In the genomic region with DNA sequence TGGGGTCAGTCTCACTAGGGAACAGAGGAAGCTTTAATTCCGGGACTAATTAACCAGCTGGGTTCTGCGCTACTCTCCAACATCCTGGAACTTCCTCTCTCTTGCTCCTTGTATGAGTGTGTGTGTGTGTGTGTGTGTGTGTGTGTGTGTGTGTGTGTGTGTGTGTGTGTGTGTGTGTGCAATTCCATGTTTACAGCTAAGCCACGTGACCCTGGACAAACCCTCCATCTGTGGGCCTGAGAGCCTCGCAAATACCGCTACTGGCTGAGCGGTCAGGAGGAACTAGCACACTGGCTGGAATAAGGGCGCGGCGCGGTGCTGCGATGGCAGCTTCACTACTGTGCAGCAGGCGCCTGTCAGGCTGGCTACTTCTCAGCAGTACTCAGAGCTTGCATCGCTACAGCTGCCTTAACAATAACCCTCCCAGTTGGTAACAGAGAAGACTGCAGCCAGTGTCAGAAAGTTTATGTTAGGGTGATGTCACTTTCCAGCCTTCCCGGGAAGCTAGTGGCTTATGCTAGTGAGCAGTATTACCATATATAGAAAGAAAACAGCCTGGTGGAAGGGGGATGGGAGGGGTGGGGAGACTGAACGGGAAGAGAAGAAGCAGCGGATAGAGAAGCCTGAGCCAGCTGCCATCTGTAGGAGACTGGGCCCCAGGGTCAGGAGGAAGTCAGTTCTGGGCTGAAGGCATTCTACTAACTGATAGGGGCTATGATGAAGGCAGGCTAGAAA, we compare ENCODE assay signal across 8 mouse cellular contexts. TPM values are rescaled to one million over a fixed set of nuclear protein-coding genes. Genes with fewer than 3 reads are reported as not detected.
DNase-seq lines count a peak whose midpoint lies in the region; ATAC-seq lines count a peak whose summit lies in the region.

No protein-coding gene starts in this region.

- H3K4me1 ChIP-seq in hindbrain, embryonic 13.5 days (replicated peaks), result peaks cover 11% of the 10 kb centered on the region

- no peaks in the 10 kb centered on the region for H3K9me3 ChIP-seq in hindbrain, embryonic 13.5 days

- DNase-seq in Muller cell, postnatal 12 days (ENCODE audit: inconsistent ontology term), result peak; percentile 91
- peak; percentile 22 for DNase-seq in cerebellum, adult 9-10 months
- peak; percentile 16 to 22 for DNase-seq in frontal cortex, postnatal 25 days (ENCODE audit: low spot score in 2 of 2)
- peak; percentile 35 to 43 for DNase-seq in layer of hippocampus, postnatal 25 days (ENCODE audit: extremely low spot score in 1 of 2, low spot score in 1 of 2)
- peak; percentile 79 for DNase-seq in lung, postnatal 14 days
- DNase-seq in ovary, postnatal 14 days (ENCODE audit: low spot score), result peak; percentile 45
- peak; percentile 44 to 54 for DNase-seq in thymus, postnatal 36 days

- peak overlapping the region; percentile 60 for H3K4me2 ChIP-seq in hindbrain, embryonic 13.5 days

- peak overlapping the region; percentile 78 for H3K27ac ChIP-seq in hindbrain, embryonic 13.5 days

- 3% methylated on average over 16 of the region's 16 CpGs for WGBS in hindbrain, embryonic 13.5 days

- no peaks in the 10 kb centered on the region for H3K27me3 ChIP-seq in hindbrain, embryonic 13.5 days

- no peaks in the 10 kb centered on the region for H3K36me3 ChIP-seq in hindbrain, embryonic 13.5 days

- peak overlapping the region; percentile 64 for H3K9ac ChIP-seq in hindbrain, embryonic 13.5 days

- peak; percentile 88 for ATAC-seq in hindbrain, embryonic 13.5 days (ENCODE audit: low FRiP score)

- H3K4me3 ChIP-seq in hindbrain, embryonic 13.5 days, result peak overlapping the region; percentile 26

RNA-seq across cellular contexts. Expression of gene Itgb1, which starts 30.9 kb away (rescaled TPM):
- 95.7 and 101 TPM in 2 replicates for polyA plus RNA-seq in hindbrain, embryonic 13.5 days (2015; fragmentation: Nextera tagmentation; extraction: Ambion mirVana)
- total RNA-seq in layer of hippocampus, postnatal 25 days (2021), result 10 to 100 TPM; 49.0 to 51.7 TPM

Comparison
In these comparisons a context has a peak if more than half of its experiments do, and no peak if none do; other contexts are left out.
1. Peak in every context shown above with its lines: DNase-seq, ATAC-seq, H3K4me3 ChIP-seq and H3K27ac ChIP-seq.
2. DNase-seq: peak in every context shown above with its lines; median percentile 91 in Muller cell, postnatal 12 days; 79 in lung, postnatal 14 days; 49 in thymus, postnatal 36 days; 45 in ovary, postnatal 14 days; 39 in layer of hippocampus, postnatal 25 days; 22 in cerebellum, adult 9-10 months; 19 in frontal cortex, postnatal 25 days.